Mouse (Mus musculus) R1 (cell line): ENCODE measurements at regions not wholly inside any gene's neighbourhood (a gene's known extent, or its start where the extent isn't known, plus 50 kb on each side); places are given as distances from the start of the nearest gene placed in this dataset.

Experiments
- DNase-seq: peaks from one replicate; pipeline ENCODE4 v3.0.0-alpha.2; 2018; ENCODE audit warnings: low read depth, low spot score

- DNase-seq, result peak; percentile 26
Measured at GRCm38 (mm10) chr4:12538694-12539121, 366.9 kb upstream of the Fam92a start.

- no peak for DNase-seq
Measured at GRCm38 (mm10) chr4:12538043-12538442, 366.2 kb upstream of the Fam92a start.

GRCm38 (mm10) chr4:12534151-12534550 lies 362.3 kb upstream of the Fam92a start:
- DNase-seq, result no peak

GRCm38 (mm10) chr4:12532961-12533360 lies 361.1 kb upstream of the Fam92a start:
- no peak for DNase-seq

GRCm38 (mm10) chr4:12522358-12522757 lies 350.5 kb upstream of the Fam92a start:
- DNase-seq, result no peak

GRCm38 (mm10) chr4:12521246-12521645 lies 349.4 kb upstream of the Fam92a start:
- no peak for DNase-seq

- no peak for DNase-seq
Measured at GRCm38 (mm10) chr4:12516497-12516896, 344.7 kb upstream of the Fam92a start.

- DNase-seq, result no peak
Measured at GRCm38 (mm10) chr4:12511656-12512385, 340.0 kb upstream of the Fam92a start.

- DNase-seq, result no peak
Measured at GRCm38 (mm10) chr4:12506851-12507551, 335.2 kb upstream of the Fam92a start.

- no peak for DNase-seq
Measured at GRCm38 (mm10) chr4:12501086-12501485, 329.3 kb upstream of the Fam92a start.

GRCm38 (mm10) chr4:12498426-12498825 lies 326.6 kb upstream of the Fam92a start:
- DNase-seq, result no peak

GRCm38 (mm10) chr4:12492468-12492867 lies 320.7 kb upstream of the Fam92a start:
- no peak for DNase-seq

GRCm38 (mm10) chr4:12491306-12491705 lies 319.5 kb upstream of the Fam92a start:
- no peak for DNase-seq

- no peak for DNase-seq
Measured at GRCm38 (mm10) chr4:12490066-12490465, 318.3 kb upstream of the Fam92a start.

GRCm38 (mm10) chr4:12489358-12489757 lies 317.5 kb upstream of the Fam92a start:
- DNase-seq, result no peak

GRCm38 (mm10) chr4:12481481-12481880 lies 309.7 kb upstream of the Fam92a start:
- DNase-seq, result no peak

- DNase-seq, result no peak
Measured at GRCm38 (mm10) chr4:12476717-12477116, 304.9 kb upstream of the Fam92a start.

GRCm38 (mm10) chr4:12474981-12475568 lies 303.3 kb upstream of the Fam92a start:
- no peak for DNase-seq

- no peak for DNase-seq
Measured at GRCm38 (mm10) chr4:12474421-12474820, 302.6 kb upstream of the Fam92a start.

GRCm38 (mm10) chr4:12461701-12462100 lies 289.9 kb upstream of the Fam92a start:
- no peak for DNase-seq

- no peak for DNase-seq
Measured at GRCm38 (mm10) chr4:12461251-12461650, 289.4 kb upstream of the Fam92a start.

GRCm38 (mm10) chr4:12457978-12458597 lies 286.3 kb upstream of the Fam92a start:
- no peak for DNase-seq
